Mouse (Mus musculus) E14TG2a.4 (cell line): ENCODE measurements at regions not wholly inside any gene's neighbourhood (a gene's known extent, or its start where the extent isn't known, plus 50 kb on each side); places are given as distances from the start of the nearest gene placed in this dataset.

ENCODE experiments used
- H3K27me3 ChIP-seq: 2 replicates; pipeline ENCODE4 v1.6.1; 2014; ENCODE audit warnings: low read length, control low read depth; ENCODE audit not compliant: insufficient read depth
- H3K36me3 ChIP-seq: 2 replicates; pipeline ENCODE4 v1.6.1; 2014; ENCODE audit warnings: low read length, control low read depth; ENCODE audit not compliant: insufficient read depth
- H3K4me1 ChIP-seq: replicated peaks from 2 replicates; pipeline ENCODE4 v1.6.1; 2014; ENCODE audit warnings: low read depth, low read length, control low read depth
- H3K4me3 ChIP-seq: replicated peaks from 2 replicates; pipeline ENCODE4 v1.5.1; 2014; ENCODE audit warnings: mild to moderate bottlenecking, low read length
- H3K9me3 ChIP-seq: 2 replicates; pipeline ENCODE4 v1.6.1; 2014; ENCODE audit warnings: low read length, control low read depth
- CTCF ChIP-seq: conservative IDR thresholded peaks from 2 replicates; pipeline ENCODE4 v1.5.1; 2014; ENCODE audit warnings: low read length
- NANOG ChIP-seq: IDR thresholded peaks from 2 replicates; pipeline ENCODE4 v1.6.1; 2014; ENCODE audit warnings: borderline replicate concordance, low read length, mixed read lengths
- POU5F1 ChIP-seq: IDR thresholded peaks from 2 replicates; pipeline ENCODE4 v1.6.1; 2014; ENCODE audit warnings: low read length, borderline replicate concordance

DNA sequence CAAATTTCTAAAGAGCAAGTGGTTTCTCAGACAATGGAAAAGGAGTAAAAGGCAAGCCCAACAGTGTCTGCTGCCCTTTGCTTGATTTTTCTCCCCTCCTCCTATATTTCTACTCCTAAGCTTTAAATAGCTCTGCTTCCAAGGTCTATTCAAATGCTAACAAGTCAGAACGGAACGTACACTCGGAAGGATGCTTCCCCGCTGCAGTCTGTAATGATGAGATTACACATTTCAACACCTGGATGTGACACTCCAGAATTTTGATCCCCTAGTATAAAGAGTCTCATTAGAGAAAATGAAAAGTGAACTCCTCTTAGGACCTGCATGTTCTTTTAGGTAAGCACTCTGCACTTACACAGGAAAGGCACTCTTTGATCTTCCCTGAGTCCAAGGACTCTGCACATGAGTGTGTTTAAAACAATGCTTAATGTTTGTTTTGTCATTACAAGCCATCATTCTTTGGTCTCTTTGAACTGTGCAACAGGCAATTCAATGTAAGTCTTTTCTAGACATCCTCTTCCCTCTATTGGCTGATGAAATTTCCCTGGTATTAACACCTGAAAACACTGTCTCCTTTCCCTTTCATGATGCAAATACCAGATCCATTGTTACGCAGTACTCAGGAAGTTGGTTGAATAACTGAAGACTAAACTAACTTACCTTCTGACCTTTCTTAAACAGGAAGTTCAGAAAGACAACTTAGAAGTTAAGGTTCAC lies 278.7 kb downstream of the Epha7 start:
- Histone ChIP-seq H3K4me1 (peaks cover 44% of the 10 kb centered on the region), H3K4me3 (no peak overlapping the region), H3K27me3 (peaks cover 13% of the 10 kb centered on the region; the same call in 1 of the 2 replicates), H3K36me3 (no peaks in the 10 kb centered on the region), H3K9me3 (peaks cover 9% of the 10 kb centered on the region; the same call in 1 of the 2 replicates)
- no peak for TF ChIP-seq POU5F1
- TF ChIP-seq NANOG: peak; percentile 97

DNA sequence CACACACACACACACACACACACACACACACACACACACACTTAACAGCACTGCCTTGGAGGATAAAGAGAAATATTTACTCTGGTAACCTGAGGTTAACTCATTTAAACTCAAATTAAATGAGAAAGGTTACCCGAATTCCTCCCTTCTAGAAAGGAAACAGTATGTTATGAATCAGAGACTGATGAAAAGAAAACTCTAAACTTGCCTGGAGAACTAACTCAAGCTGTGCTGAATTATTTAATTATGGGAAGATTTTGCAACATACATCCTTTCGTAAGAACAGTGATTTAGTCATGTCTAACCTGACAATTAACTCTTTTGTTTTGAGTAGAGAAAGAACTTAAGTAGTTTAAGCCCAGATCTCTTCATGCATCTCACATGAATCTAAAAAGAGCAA lies 289.4 kb downstream of the Epha7 start:
- no peaks in the 10 kb centered on the region for H3K36me3 ChIP-seq
- TF ChIP-seq CTCF: no peak
- no peak for TF ChIP-seq NANOG
- TF ChIP-seq POU5F1: no peak
- H3K27me3 ChIP-seq: no peaks in the 10 kb centered on the region
- H3K4me3 ChIP-seq: no peak overlapping the region
- no peaks in the 10 kb centered on the region for H3K9me3 ChIP-seq
- no peaks in the 10 kb centered on the region for H3K4me1 ChIP-seq

DNA sequence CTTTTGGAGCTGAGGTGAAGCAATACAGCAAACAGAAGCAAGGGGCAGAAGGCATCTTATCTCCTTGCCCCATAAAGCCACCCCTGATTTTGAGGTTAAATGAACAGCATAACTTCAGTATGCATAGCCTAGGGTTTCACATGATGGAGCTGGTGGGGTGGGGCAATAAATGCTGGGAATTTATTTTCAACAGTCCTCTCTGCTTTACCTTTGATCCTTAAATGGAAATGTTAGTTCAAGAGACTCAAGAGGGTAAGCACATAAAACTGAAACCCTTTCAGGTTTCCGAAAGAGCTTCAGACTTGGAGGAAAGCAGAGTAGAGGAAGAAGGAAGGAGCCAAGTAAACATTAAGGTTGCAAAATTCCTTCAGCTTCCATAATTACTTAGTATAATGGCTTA lies 290.5 kb downstream of the Epha7 start:
- Histone ChIP-seq H3K4me3 (no peak overlapping the region), H3K36me3 (no peaks in the 10 kb centered on the region), H3K27me3 (no peaks in the 10 kb centered on the region), H3K4me1 (no peaks in the 10 kb centered on the region), H3K9me3 (no peaks in the 10 kb centered on the region)
- TF ChIP-seq POU5F1 (no peak), NANOG (no peak), CTCF (no peak)

DNA sequence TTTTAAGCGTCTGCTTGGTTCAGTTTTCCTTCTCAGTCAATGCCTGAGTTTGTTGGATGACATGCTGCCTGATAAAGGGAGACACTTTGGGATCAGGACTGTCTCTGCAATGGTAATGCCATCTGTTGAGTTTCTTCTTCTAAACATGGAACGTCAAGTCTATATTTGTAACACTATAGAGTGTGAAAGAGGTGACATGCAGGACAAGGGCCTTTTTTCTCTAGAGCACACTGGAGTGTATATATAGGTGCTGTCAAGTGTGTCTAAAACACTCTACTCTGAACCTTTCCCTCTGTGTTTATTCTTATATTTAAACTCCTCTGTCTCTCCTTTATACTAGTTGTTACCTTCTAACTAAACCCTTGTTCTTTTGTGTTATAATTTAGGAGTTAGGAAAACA lies 299.6 kb downstream of the Epha7 start:
- TF ChIP-seq NANOG (no peak), CTCF (no peak), POU5F1 (no peak)
- Histone ChIP-seq H3K4me1 (no peaks in the 10 kb centered on the region), H3K9me3 (no peaks in the 10 kb centered on the region), H3K4me3 (no peak overlapping the region), H3K36me3 (no peaks in the 10 kb centered on the region), H3K27me3 (no peaks in the 10 kb centered on the region)

DNA sequence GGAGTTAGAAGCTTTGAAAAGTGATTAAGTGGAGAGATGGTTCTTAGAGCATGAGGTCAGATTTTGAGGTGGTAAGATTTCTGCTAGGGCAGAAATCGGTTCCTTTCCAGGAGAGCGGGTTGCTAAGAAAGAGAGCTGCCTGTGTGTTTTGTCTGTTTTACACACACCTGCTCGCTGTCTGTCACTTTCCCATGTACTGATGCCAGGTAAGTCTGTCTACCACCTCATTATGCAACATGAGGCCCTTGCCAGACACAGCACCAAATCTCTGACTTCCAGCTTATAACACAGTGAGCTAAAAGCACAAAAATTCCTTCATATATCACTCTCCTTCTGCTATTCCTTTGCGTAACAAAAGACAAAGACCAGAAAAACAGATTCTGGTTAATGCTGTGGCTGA lies 304.1 kb downstream of the Epha7 start:
- Histone ChIP-seq H3K4me1 (0 out of 2 replicates have a peak, but pooled peaks cover 4% of the 10 kb centered on the region), H3K36me3 (no peaks in the 10 kb centered on the region), H3K9me3 (no peaks in the 10 kb centered on the region), H3K27me3 (no peaks in the 10 kb centered on the region), H3K4me3 (no peak overlapping the region)
- no peak for TF ChIP-seq NANOG
- TF ChIP-seq CTCF: no peak
- TF ChIP-seq POU5F1: no peak

DNA sequence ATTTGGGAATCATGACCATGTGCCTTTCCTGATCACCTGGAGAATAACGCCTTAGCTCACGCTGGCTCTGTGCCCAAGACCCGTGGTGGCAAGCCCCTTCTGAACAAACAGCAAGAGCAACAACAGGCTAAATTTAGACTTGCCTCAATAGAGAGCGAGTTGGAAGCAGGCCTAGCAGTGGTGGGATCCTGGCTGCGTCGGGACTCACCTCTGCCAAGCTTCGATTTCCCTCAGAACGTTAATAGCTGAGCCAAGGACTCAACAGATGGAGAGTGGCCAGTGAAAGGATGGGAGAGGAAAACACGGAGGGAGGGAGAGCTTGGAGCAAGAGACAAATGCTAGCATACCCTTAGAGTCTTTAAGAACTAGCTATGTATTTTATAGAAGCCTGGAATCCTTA lies 305.0 kb downstream of the Epha7 start:
- 0 out of 2 replicates have a peak, but pooled peaks cover 4% of the 10 kb centered on the region for H3K4me1 ChIP-seq
- no peak overlapping the region for H3K4me3 ChIP-seq
- TF ChIP-seq NANOG (no peak), POU5F1 (no peak), CTCF (no peak)
- H3K36me3 ChIP-seq: no peaks in the 10 kb centered on the region
- no peaks in the 10 kb centered on the region for H3K27me3 ChIP-seq
- H3K9me3 ChIP-seq: no peaks in the 10 kb centered on the region

DNA sequence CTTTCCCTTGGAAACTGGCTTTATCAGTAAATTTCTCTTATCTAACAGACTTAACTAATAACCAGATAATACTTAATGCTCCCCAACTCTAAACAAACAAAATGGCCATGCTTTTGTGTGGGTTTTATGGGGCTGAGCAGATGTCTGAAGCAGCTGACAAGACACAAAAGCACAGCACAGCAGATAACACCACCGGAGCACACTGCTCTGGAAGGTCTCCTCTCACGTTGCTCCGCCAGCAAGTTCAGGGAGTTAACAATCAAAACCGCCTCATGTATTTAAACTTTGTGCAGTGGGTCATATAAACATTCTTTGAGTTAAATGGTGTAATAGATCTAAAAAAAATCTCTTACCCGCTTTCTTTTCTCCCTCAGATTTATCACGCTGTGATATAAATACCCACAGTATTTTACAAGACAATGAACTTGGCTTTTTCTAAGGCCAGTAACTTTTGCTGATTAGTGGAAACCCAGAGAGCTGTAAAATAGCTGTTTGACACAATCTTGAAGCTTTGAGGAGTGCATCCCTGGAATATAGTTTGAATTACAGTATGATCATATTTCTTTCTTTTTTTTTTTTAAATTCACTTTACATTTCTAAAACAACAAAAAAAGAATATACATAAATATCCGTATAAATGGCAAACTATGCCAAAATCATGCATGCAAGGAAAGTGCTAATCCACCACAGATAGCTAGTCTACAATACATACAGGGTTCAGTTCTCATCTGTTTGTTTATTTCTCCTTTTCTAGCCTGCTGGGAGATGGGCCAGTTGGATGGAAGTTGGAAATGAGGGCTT lies 305.9 kb downstream of the Epha7 start:
- TF ChIP-seq POU5F1: no peak

DNA sequence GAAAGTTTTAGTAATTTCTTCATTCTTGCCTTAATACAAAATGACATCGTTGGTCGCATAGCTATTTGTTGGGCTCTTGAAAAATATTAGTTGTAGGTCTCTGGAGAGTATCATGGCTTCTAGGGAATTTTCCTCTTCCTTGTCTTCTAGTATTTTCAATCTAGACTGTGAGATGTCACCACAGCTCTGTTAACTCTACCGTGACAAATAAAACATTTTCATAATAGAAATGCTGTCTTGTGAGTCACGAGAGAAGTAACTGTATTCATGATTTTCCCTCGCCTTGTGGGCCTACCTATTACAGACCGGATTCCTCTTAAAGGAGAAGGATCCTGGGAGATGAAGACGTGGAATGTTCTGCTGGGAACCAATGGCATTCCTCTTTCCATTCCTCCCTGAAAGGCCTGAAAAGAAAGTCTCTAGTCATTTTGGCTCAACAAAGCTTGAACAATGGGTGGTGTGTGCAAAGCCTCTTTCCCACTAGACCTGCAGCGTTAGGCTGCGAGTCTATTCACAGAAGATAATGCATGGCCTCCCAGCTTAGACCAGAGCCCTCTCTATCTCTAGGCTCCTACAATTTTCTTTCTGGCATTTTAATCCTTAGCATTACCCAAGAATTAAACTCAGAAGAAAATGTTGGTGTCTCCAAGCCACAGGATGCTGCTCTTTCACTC lies 306.7 kb downstream of the Epha7 start:
- Histone ChIP-seq H3K27me3 (no peaks in the 10 kb centered on the region), H3K4me1 (0 out of 2 replicates have a peak, but pooled peaks cover 4% of the 10 kb centered on the region), H3K36me3 (no peaks in the 10 kb centered on the region), H3K9me3 (no peaks in the 10 kb centered on the region), H3K4me3 (no peak overlapping the region)
- TF ChIP-seq NANOG (no peak), POU5F1 (no peak), CTCF (no peak)

More for the DNA sequence above, 305.9 kb downstream of the Epha7 start:
- H3K9me3 ChIP-seq: no peaks in the 10 kb centered on the region
- H3K36me3 ChIP-seq: no peaks in the 10 kb centered on the region
- 0 out of 2 replicates have a peak, but pooled peaks cover 4% of the 10 kb centered on the region for H3K4me1 ChIP-seq
- no peak overlapping the region for H3K4me3 ChIP-seq
- no peaks in the 10 kb centered on the region for H3K27me3 ChIP-seq
